Mouse (Mus musculus): ENCODE data around the gene Terb2. TPM values are rescaled to one million over a fixed set of nuclear protein-coding genes. Genes with fewer than 3 reads are reported as not detected.
A peak's percentile ranks its signal among the peaks of the same experiment; 100 is the strongest.
"Not testable (repeated sequence)": the region's sequence is repeated elsewhere in the genome, so short reads cannot be mapped to it uniquely, and the experiment has no call there.

The Terb2 gene
- polyA plus RNA-seq, 1 experiment from 2014 or later: not detected

DNA sequence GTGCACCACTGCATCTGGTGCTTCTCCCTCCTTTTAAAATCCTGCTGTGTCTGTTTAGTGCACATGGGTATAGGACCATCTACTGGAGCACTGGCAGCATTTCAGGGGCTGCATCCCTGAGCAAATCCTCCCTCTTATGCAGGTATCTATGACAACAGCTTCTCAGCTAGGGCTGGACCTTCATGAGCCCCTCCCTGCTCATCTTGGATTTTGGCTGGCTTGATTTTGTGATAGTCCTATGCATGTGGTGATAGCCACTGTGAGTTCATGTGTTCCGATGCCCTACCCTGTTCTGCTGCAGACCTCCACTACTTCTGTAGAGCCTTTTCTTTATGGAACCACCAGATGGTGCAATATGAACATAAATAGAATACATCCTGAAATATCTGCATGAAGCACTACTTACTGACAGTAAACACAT lies 8.4 kb downstream of the Terb2 start:
- in situ Hi-C loops (cut with MboI; ENCODE audit: low pct_unique_long_range_greater_than_20kb): loop anchor here (10.0 kb wide), 2 partner anchors 360 to 430 kb away; no protein-coding TSS in a partner anchor
- H3K27me3 ChIP-seq: peaks cover 10% of the 10 kb centered on the region
- ChIA-PET CTCF (interaction anchor here (1.0 to 2.6 kb wide), 4 partner anchors 39 to 184 kb away, joined by 3 to 19 read pairs (median 8); no protein-coding TSS in a partner anchor), POLR2A (no interaction called here)
- TF ChIP-seq CTCF (IDR thresholded peaks at IDR 0.05): peak; percentile 61
- ATAC-seq: no peak
- peak; percentile 10 for DNase-seq (ENCODE audit: low read depth, low spot score)

- in situ Hi-C loops (cut with MboI; ENCODE audit: low pct_unique_long_range_greater_than_20kb): loop anchor here (5.0 kb wide), 2 partner anchors 41 to 176 kb away; no protein-coding TSS in a partner anchor
- ChIA-PET CTCF (interaction anchor here (1.0 to 1.8 kb wide), 2 partner anchors 42 to 177 kb away, joined by 3 to 4 read pairs; no protein-coding TSS in a partner anchor), POLR2A (no interaction called here)
- no peaks in the 10 kb centered on the region for H3K27me3 ChIP-seq
- ATAC-seq (no peak), DNase-seq (ENCODE audit: low read depth, low spot score) (no peak)
- no peak for TF ChIP-seq CTCF (IDR thresholded peaks at IDR 0.05)
Measured at GRCm38 (mm10) chr2:122201501-122201900, 15.4 kb downstream of the Terb2 start.

- no peak for TF ChIP-seq CTCF (IDR thresholded peaks at IDR 0.05)
- CTCF ChIA-PET: no interaction called here
- POLR2A ChIA-PET: no interaction called here
- in situ Hi-C loops (cut with MboI; ENCODE audit: low pct_unique_long_range_greater_than_20kb): no loop called here
- ATAC-seq: no peak
- H3K27me3 ChIP-seq: no peaks in the 10 kb centered on the region
- DNase-seq (ENCODE audit: low read depth, low spot score): no peak
Measured at GRCm38 (mm10) chr2:122206440-122207107, 20.5 kb downstream of the Terb2 start.

- POLR2A ChIA-PET: no interaction called here
- TF ChIP-seq CTCF (IDR thresholded peaks at IDR 0.05): no peak
- in situ Hi-C loops (cut with MboI; ENCODE audit: low pct_unique_long_range_greater_than_20kb): no loop called here
- H3K27me3 ChIP-seq: no peaks in the 10 kb centered on the region
- no peak for DNase-seq (ENCODE audit: low read depth, low spot score)
- CTCF ChIA-PET: interaction anchor here (1.0 kb wide), 1 partner anchor 15 kb away, joined by 3 read pairs; no protein-coding TSS in a partner anchor
- no peak for ATAC-seq
Measured at GRCm38 (mm10) chr2:122210534-122211228, 24.6 kb downstream of the Terb2 start.

DNA sequence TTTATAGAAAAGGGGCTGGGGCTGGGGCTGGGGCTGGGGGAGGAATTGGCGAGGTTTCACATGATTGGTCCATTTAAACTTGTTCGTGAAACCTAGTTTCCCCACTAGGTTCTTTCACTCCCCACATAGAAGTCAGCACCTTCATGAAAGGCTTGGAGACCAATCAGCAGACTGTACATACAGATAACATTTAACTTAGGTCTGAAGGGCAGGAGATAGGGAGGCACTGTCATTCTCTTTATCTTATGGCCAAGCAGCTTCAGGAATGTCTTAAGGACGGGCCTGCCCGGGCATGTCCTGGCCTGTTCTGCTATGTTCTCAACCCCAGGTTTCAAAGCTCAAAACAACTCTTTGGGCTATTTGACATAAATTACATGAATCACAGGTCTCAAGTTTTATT lies 31.0 kb downstream of the Terb2 start:
- ATAC-seq; in situ Hi-C loops (cut with MboI; ENCODE audit: low pct_unique_long_range_greater_than_20kb); H3K27me3 ChIP-seq; CTCF ChIA-PET; POLR2A ChIA-PET; DNase-seq (ENCODE audit: low read depth, low spot score): not testable (repeated sequence)

DNA sequence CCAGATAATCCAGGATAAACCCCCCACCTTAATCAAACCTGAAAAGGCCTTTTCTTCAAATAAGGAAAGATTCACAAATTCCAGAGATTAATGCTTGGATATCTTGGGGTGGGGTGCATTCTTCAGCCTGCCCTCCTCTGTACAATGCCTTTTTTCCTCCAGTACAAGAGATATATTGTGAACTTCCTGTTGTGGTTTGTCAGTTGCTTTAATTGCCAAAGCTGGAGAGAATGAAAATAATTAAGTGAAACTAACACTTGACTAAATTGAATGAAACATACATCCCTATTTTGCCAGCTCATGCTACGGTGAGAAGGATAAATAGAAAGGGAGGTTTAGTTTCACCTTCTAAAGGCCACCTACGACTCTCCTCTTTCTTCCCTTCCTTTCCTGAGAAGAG lies 32.2 kb downstream of the Terb2 start:
- in situ Hi-C loops (cut with MboI; ENCODE audit: low pct_unique_long_range_greater_than_20kb): no loop called here
- TF ChIP-seq CTCF (IDR thresholded peaks at IDR 0.05): no peak
- CTCF ChIA-PET: no interaction called here
- POLR2A ChIA-PET: interaction anchor here (0.6 kb wide), 1 partner anchor 355 kb away, joined by 4 read pairs; no protein-coding TSS in a partner anchor
- H3K27me3 ChIP-seq: no peaks in the 10 kb centered on the region
- ATAC-seq (no peak), DNase-seq (ENCODE audit: low read depth, low spot score) (no peak)

GRCm38 (mm10) chr2:122221378-122221777 lies 35.3 kb downstream of the Terb2 start:
- ChIA-PET POLR2A (no interaction called here), CTCF (interaction anchor here (1.0 to 1.5 kb wide), 2 partner anchors 21 to 23 kb away, joined by 3 to 4 read pairs; no protein-coding TSS in a partner anchor)
- no peak for DNase-seq (ENCODE audit: low read depth, low spot score)
- no peaks in the 10 kb centered on the region for H3K27me3 ChIP-seq
- in situ Hi-C loops (cut with MboI; ENCODE audit: low pct_unique_long_range_greater_than_20kb): no loop called here
- no peak for ATAC-seq
- no peak for TF ChIP-seq CTCF (IDR thresholded peaks at IDR 0.05)

GRCm38 (mm10) chr2:122221798-122222197 lies 35.7 kb downstream of the Terb2 start:
- no peak for TF ChIP-seq CTCF (IDR thresholded peaks at IDR 0.05)
- no peak for ATAC-seq
- ChIA-PET POLR2A (no interaction called here), CTCF (interaction anchor here (1.5 kb wide), 1 partner anchor 22 kb away, joined by 4 read pairs; no protein-coding TSS in a partner anchor)
- no peaks in the 10 kb centered on the region for H3K27me3 ChIP-seq
- DNase-seq (ENCODE audit: low read depth, low spot score): no peak
- in situ Hi-C loops (cut with MboI; ENCODE audit: low pct_unique_long_range_greater_than_20kb): no loop called here

- no peak for ATAC-seq
- H3K27me3 ChIP-seq: no peaks in the 10 kb centered on the region
- ChIA-PET CTCF (interaction anchor here (1.5 kb wide), 1 partner anchor 22 kb away, joined by 4 read pairs; no protein-coding TSS in a partner anchor), POLR2A (no interaction called here)
- TF ChIP-seq CTCF (IDR thresholded peaks at IDR 0.05): no peak
- DNase-seq (ENCODE audit: low read depth, low spot score): no peak
- in situ Hi-C loops (cut with MboI; ENCODE audit: low pct_unique_long_range_greater_than_20kb): no loop called here
Measured at GRCm38 (mm10) chr2:122222272-122222671, 36.2 kb downstream of the Terb2 start.

GRCm38 (mm10) chr2:122223654-122224053 lies 37.6 kb downstream of the Terb2 start:
- ChIA-PET CTCF (no interaction called here), POLR2A (no interaction called here)
- in situ Hi-C loops (cut with MboI; ENCODE audit: low pct_unique_long_range_greater_than_20kb): no loop called here
- TF ChIP-seq CTCF (IDR thresholded peaks at IDR 0.05): no peak
- no peaks in the 10 kb centered on the region for H3K27me3 ChIP-seq
- ATAC-seq: no peak
- DNase-seq (ENCODE audit: low read depth, low spot score): no peak

DNA sequence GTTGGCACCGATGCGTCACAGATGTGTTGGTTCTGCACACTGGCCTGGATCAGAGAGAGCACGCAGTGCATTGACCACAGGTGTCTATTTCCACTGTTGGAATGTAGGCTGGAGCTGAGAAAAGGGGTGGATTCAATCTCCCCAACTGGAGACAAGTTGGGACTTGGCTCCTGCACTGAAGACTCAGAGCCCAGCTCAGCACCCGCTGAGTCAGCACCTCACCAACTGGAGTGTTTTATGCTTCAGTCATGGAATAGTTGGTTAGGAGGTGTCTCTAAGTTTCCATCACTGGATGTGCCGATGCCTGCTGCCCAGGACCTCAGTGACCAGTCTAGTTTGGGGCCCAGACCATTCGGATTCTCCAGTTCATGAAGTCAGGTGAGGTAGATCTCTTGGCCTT lies 44.3 kb downstream of the Terb2 start:
- POLR2A ChIA-PET: no interaction called here
- TF ChIP-seq CTCF (IDR thresholded peaks at IDR 0.05): no peak
- no peaks in the 10 kb centered on the region for H3K27me3 ChIP-seq
- DNase-seq (ENCODE audit: low read depth, low spot score): no peak
- in situ Hi-C loops (cut with MboI; ENCODE audit: low pct_unique_long_range_greater_than_20kb): no loop called here
- CTCF ChIA-PET: interaction anchor here (1.7 kb wide), 1 partner anchor 34 kb away, joined by 4 read pairs; no protein-coding TSS in a partner anchor
- peak; percentile 44 for ATAC-seq

Measured in Patski (cell line).